Mouse (Mus musculus) ES-E14 (cell line): ENCODE results near the gene 4921536K21Rik.

ENCODE experiments used
- CHD2 ChIP-seq: IDR thresholded peaks from 2 replicates; pipeline ENCODE4 v1.6.1; 2014; ENCODE audit warnings: mild to moderate bottlenecking, low read depth, low read length, inconsistent platforms
- MAFK ChIP-seq: IDR thresholded peaks from 2 replicates; pipeline ENCODE4 v1.6.1; 2014; ENCODE audit warnings: mild to moderate bottlenecking, low read depth, low read length, inconsistent platforms; ENCODE audit not compliant: insufficient read depth
- ZC3H11A ChIP-seq: IDR thresholded peaks from 2 replicates; pipeline ENCODE4 v1.6.1; 2012; ENCODE audit warnings: low read depth, mild to moderate bottlenecking, inconsistent platforms, low read length, borderline replicate concordance
- ZNF384 ChIP-seq: IDR thresholded peaks from 2 replicates; pipeline ENCODE4 v1.6.1; 2012; ENCODE audit warnings: low read depth, low read length, inconsistent platforms

- TF ChIP-seq ZNF384 (no peak), MAFK (no peak), CHD2 (no peak), ZC3H11A (no peak)
Measured at GRCm38 (mm10) chr11:3859778-3860177, 35.1 kb downstream of the 4921536K21Rik start.
